Mouse (Mus musculus) ES-E14 (cell line): ENCODE data around the gene Chchd2.

Source experiments
- HCFC1 ChIP-seq: IDR thresholded peaks from 2 replicates; pipeline ENCODE4 v1.6.1; 2012; ENCODE audit warnings: low read length, inconsistent platforms, borderline replicate concordance; ENCODE audit not compliant: insufficient read depth
- ZC3H11A ChIP-seq: IDR thresholded peaks from 2 replicates; pipeline ENCODE4 v1.6.1; 2012; ENCODE audit warnings: low read depth, mild to moderate bottlenecking, inconsistent platforms, low read length, borderline replicate concordance

DNA sequence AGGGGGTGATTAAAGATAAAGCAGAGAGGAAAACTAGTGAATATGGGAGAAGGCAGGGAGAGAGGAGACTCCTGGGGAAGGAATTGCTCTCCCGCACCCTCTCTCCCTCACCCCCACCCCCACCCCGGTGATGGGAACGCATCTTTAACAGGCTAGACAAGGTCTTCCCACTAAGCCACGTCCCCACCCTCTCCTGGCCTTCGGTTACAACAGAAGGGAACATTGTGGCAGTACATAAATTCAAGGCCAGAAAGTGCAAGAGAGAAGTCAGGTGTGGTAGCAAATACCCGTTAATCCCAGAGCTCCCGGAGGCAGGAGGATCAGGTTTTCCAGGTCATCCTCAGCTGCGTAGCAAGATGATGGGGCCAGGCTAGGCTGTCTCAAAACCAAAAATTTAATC, 32.0 kb upstream of the Chchd2 start:
- TF ChIP-seq ZC3H11A (no peak), HCFC1 (no peak)
